Mouse (Mus musculus) heart, adult 2 months (tissue): ENCODE data around the gene Btnl9.

Source experiments
- CTCF ChIP-seq: fragments of 200-600 bp; IDR thresholded peaks from 2 replicates; pipeline ENCODE4 v1.8.1; 2022; ENCODE audit warnings: antibody characterized with exemption, mild to moderate bottlenecking, moderate library complexity
- EP300 ChIP-seq: fragments of 200-500 bp; IDR thresholded peaks from 2 replicates; pipeline ENCODE4 v1.6.1; 2011; ENCODE audit warnings: low read depth, low read length, control low read depth; ENCODE audit not compliant: insufficient read depth
- POLR2A ChIP-seq: fragments of 200-500 bp; IDR thresholded peaks from 2 replicates; pipeline ENCODE4 v1.6.1; 2011; ENCODE audit warnings: mild to moderate bottlenecking, low read depth, low read length, control low read depth; ENCODE audit not compliant: insufficient read depth

DNA sequence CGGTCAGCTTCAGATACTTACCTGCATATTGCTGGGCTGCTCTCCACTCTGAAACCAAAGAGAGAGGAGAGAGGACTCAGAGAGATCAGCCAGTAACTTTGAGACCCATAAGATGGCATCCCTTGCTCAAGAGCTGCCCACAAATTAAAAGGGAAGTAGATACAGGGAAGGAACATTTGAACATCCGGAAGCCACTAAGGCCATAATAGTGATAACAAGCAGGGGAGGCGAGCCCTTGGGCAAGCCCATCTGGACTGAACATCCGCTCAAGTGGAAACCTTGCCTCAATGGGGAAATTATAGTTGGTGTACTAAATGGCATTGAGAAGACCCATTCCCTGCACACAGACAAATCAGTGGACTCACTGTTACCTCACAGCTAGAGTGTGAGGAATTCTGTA is 16.4 kb downstream of the Btnl9 start:
- TF ChIP-seq EP300 (no peak), CTCF (no peak), POLR2A (no peak)
